Mouse (Mus musculus) ES-Bruce4 (cell line): ENCODE data around the gene Fhl2. TPM values are rescaled to one million over a fixed set of nuclear protein-coding genes. Genes with fewer than 3 reads are reported as not detected.

Experiments used
- H3K27ac ChIP-seq: 2 replicates; pipeline ENCODE4 v1.5.1; 2012; ENCODE audit warnings: low read length, inconsistent platforms; ENCODE audit not compliant: insufficient read depth
- H3K27me3 ChIP-seq: 2 replicates; pipeline ENCODE4 v1.6.1; 2012; ENCODE audit warnings: mild to moderate bottlenecking, low read length, inconsistent platforms; ENCODE audit not compliant: control insufficient read depth, poor library complexity, insufficient read depth, severe bottlenecking
- H3K36me3 ChIP-seq: 2 replicates; pipeline ENCODE4 v1.6.1; 2012; ENCODE audit warnings: inconsistent platforms, mild to moderate bottlenecking, low read length, moderate library complexity; ENCODE audit not compliant: control insufficient read depth, poor library complexity, insufficient read depth, severe bottlenecking
- H3K4me1 ChIP-seq: one replicate; pipeline ENCODE4 v1.8.1; 2011; ENCODE audit warnings: low read length; ENCODE audit not compliant: control insufficient read depth, insufficient read depth
- H3K4me3 ChIP-seq: 2 replicates; pipeline ENCODE4 v1.5.1; 2011; ENCODE audit warnings: low read depth, mild to moderate bottlenecking, low read length
- H3K9ac ChIP-seq: 2 replicates; pipeline ENCODE4 v1.6.1; 2012; ENCODE audit warnings: low read depth, mild to moderate bottlenecking, inconsistent platforms; ENCODE audit not compliant: poor library complexity, severe bottlenecking
- H3K9me3 ChIP-seq: replicated peaks from 2 replicates; pipeline ENCODE4 v1.6.1; 2012; ENCODE audit warnings: mild to moderate bottlenecking, low read length, inconsistent platforms; ENCODE audit not compliant: control insufficient read depth, poor library complexity, insufficient read depth, severe bottlenecking
- CTCF ChIP-seq: IDR thresholded peaks from one replicate; pipeline ENCODE4 v1.8.1; 2011; ENCODE audit warnings: low read depth, low read length
- EP300 ChIP-seq: IDR thresholded peaks from 2 replicates; pipeline ENCODE4 v1.6.1; 2011; ENCODE audit warnings: low read depth, low read length; ENCODE audit not compliant: insufficient read depth
- POLR2A ChIP-seq: IDR thresholded peaks from one replicate; pipeline ENCODE4 v1.8.1; 2011; ENCODE audit warnings: low read length; ENCODE audit not compliant: insufficient read depth
- polyA plus RNA-seq: library from polyadenylated mRNA; stranded (reverse); fragments of >200 nt; gene quantifications from 2 replicates; pipeline ENCODE4 v1.2.4, GENCODE M21; 2011; ENCODE audit warnings: low read depth; ENCODE audit not compliant: missing spikeins, insufficient read depth, insufficient read length

Fhl2 gene
- 11.6 and 13.3 TPM in 2 replicates for polyA plus RNA-seq

DNA sequence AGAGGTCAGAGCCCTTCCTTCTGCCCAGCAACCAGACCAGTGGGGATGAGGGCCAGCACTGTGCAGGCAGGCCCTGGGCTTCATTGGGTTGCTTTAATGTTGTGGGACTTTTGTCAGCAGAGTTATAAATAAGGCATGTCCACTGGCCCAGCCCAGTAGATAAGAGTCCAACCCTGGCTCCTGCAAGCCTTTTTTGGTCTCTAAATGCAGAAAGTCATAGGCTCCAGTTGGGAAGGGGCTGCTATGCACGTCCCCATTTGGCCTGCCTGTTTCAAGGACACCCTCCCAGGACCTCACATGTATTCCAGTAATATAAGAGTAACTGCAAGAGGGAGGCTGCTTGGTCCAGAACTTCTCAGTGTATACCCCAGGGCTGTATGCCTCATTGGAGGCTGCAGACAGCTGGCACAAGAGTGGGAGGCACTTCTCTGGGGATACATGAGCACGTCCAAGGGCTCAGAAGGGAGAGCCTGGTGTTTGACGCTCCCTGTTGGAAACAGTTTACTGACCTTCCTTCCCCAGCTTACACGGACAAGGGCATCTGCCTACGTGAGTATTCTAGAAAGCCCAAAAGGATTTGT lies at the start of gene Fhl2:
Gene Fhl2, minus strand, starts transcription at position 324 of the 581 bp plus-strand sequence.
- no peak for TF ChIP-seq CTCF
- no peak for TF ChIP-seq EP300
- no peak for TF ChIP-seq POLR2A
- H3K36me3 ChIP-seq: no peaks in the 10 kb centered on the region
- no peak within 1 kb of the TSS for H3K4me3 ChIP-seq
- no peaks in the 10 kb centered on the region for H3K4me1 ChIP-seq
- no peaks in the 10 kb centered on the region; the same call in 1 of the 2 replicates for H3K27me3 ChIP-seq
- no peak within 1 kb of the TSS for H3K27ac ChIP-seq
- no peaks in the 10 kb centered on the region for H3K9me3 ChIP-seq
- H3K9ac ChIP-seq: no peak within 1 kb of the TSS

DNA sequence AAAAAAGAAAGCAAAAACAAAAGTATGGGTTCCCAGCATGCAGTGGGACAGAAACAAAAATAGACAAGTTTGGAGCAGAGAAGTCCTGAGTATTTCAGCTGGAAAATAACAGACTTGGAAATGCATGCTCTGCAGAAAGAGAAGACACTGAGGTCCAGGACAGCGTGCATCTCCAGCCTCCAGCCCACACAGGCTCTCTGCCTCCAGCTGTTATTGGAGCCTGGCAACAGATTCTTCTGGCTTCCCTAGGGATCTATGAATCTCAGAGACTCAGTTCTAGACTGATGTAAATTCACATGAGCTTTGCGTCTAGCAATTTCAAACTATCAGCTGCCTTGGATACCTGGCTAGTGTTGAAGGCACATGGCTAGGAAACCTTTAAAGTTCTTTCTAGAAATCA lies 48.2 kb upstream of the Fhl2 start:
- no peaks in the 10 kb centered on the region for H3K36me3 ChIP-seq
- no peak overlapping the region for H3K9ac ChIP-seq
- H3K9me3 ChIP-seq: no peaks in the 10 kb centered on the region
- H3K27me3 ChIP-seq: no peaks in the 10 kb centered on the region
- H3K27ac ChIP-seq: no peak overlapping the region
- TF ChIP-seq CTCF: no peak
- no peak for TF ChIP-seq POLR2A
- no peak for TF ChIP-seq EP300
- no peaks in the 10 kb centered on the region for H3K4me1 ChIP-seq
- H3K4me3 ChIP-seq: no peak overlapping the region

DNA sequence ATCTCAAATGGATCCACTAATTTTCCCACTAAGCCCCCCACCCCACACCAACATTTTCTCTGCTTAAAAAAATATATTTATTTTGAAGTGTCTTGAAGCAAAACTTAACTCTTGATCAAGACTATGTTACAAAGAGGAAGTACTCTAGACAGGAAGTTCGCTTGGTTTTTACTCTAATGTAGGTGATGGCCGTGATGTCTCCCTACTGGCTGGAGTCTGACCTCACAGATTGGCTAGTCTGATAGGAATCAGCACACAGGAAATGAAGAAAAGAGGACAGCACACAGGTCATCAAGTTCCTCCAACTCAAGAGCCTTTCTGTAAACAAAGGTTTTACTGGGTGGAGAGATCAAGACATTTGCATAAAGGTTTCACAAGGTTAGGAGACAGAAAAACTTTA lies 44.4 kb upstream of the Fhl2 start:
- no peak overlapping the region for H3K27ac ChIP-seq
- H3K4me1 ChIP-seq: no peaks in the 10 kb centered on the region
- H3K27me3 ChIP-seq: no peaks in the 10 kb centered on the region
- H3K36me3 ChIP-seq: no peaks in the 10 kb centered on the region
- no peak overlapping the region for H3K9ac ChIP-seq
- H3K4me3 ChIP-seq: no peak overlapping the region
- no peaks in the 10 kb centered on the region for H3K9me3 ChIP-seq
- TF ChIP-seq EP300 (no peak), CTCF (no peak), POLR2A (no peak)

- Histone ChIP-seq H3K9ac (no peak overlapping the region), H3K27ac (no peak overlapping the region), H3K27me3 (no peaks in the 10 kb centered on the region), H3K36me3 (no peaks in the 10 kb centered on the region), H3K4me1 (no peaks in the 10 kb centered on the region), H3K9me3 (no peaks in the 10 kb centered on the region), H3K4me3 (no peak overlapping the region)
- TF ChIP-seq EP300 (no peak), POLR2A (no peak), CTCF (no peak)
These were observed 43.1 kb upstream of the Fhl2 start for GRCm38 (mm10) chr1:43239796-43240313.

DNA sequence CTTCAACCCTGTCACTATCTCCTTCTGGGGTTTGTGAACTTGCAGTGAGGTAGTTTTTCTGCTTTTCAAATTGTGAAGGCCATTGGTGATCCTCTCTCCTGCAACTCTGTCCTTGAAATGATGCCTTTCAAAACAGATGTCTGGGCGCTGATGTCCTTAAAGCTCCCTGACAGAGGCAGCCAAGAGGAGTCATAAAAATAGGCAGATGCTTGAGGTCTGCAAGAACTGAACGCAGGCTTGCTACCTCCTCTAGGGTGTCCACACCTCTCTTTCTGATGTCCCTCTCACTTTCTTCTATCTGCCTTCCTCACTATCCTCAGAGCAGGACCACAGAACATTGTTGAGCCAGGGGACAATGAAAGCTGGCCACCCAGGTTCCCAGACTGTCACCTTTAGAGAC lies 41.7 kb upstream of the Fhl2 start:
- no peak overlapping the region for H3K9ac ChIP-seq
- no peak overlapping the region for H3K4me3 ChIP-seq
- TF ChIP-seq CTCF (no peak), POLR2A (no peak), EP300 (no peak)
- H3K27me3 ChIP-seq: no peaks in the 10 kb centered on the region
- H3K4me1 ChIP-seq: no peaks in the 10 kb centered on the region
- H3K36me3 ChIP-seq: no peaks in the 10 kb centered on the region
- no peaks in the 10 kb centered on the region for H3K9me3 ChIP-seq
- H3K27ac ChIP-seq: no peak overlapping the region
